Mouse (Mus musculus): ENCODE results near the gene Slc2a3. TPM values are rescaled to one million over a fixed set of nuclear protein-coding genes. Genes with fewer than 3 reads are reported as not detected.

Gene Slc2a3
- 315 and 331 TPM in 2 replicates for total RNA-seq (2017)

DNA sequence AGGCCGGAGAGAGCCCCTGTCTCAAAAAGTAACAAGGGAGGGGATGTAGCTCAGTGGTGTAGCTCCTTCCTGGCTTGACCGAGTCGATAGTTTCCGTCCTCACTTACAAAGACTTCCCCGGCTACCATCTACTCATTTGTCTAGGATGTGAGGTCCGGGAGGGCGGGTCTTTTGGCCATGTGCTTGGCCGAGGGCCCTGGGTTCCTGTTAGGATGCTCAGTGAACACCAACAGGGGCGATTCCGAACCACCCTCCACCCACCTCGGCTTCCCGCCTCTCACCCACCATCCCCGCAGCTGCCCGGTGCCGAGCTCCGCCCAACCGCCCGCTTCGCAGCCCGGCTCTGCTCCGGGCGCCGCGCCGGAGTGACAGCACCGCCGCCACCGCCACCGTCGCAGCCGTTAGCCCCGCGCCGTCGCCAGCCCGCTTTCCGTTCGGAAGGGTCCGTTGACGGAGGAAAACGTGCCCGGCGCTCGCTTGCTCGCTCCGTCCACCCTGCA is at the start of gene Slc2a3:
Slc2a3 (minus strand) TSS at position 340 of the 500 bp plus-strand sequence.
- peak; percentile 10 for ATAC-seq (ENCODE audit: extremely low read depth, insufficient number of reproducible peaks, low FRiP score, poor library complexity, severe bottlenecking)

DNA sequence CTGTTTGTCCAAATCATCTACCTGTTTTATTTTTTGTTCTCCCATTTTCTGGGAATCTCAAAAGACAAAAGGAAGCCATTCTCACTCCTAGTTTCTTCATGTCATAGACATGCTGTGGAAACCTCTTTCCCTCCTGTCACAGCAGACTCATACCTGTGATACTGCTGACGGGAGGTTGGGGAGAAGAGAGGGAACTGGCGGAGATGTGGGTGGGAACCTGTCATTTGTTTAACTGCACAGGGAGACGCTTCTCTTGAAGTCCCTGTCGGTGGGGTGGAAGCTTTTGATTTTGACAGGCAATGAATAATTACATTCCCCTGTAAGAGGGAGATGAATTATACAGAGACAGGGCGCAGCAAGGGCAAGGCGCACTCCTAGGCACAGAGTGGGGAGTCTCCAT is 42.3 kb upstream of the Slc2a3 start:
- ATAC-seq (ENCODE audit: extremely low read depth, insufficient number of reproducible peaks, low FRiP score, poor library complexity, severe bottlenecking), result no peak

DNA sequence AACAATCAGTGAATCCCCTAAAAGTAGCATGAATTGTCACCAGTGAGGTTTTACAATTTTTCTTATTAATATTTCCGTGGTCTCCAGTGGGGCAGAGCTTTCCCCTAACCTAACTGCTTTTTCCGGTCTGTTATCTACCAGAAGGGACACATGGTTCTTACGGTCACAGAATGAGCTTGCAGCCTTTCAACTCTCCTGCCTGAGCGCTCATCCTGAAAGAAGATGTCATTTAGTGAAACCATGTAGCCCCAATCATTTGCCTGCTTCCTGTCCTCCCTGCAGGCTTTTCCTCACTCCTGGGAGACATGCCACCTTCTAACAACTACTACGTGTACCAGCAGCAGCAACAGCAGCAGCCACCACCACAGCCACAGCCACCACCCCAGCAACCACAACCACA is 36.1 kb upstream of the Slc2a3 start:
- ATAC-seq (ENCODE audit: extremely low read depth, insufficient number of reproducible peaks, low FRiP score, poor library complexity, severe bottlenecking), result no peak

DNA sequence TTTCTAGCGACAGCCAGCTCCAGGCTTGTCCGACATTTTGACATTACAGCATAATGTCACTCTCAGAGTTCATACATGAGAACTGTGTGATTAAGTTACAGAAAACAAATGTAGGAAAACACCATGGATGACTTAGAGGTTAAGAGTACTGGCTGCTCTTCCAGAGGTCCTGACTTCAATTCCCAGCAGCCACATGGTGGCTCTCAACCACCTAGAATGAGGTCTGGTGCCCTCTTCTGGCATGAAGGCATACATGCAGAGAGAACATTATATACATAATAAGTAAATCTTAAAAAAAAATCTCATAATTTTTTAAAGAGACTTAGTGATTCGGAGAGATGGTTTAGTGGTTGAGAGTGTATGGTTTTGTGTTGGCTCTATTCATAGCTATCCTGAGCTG is 35.5 kb upstream of the Slc2a3 start:
- no peak for ATAC-seq (ENCODE audit: extremely low read depth, insufficient number of reproducible peaks, low FRiP score, poor library complexity, severe bottlenecking)

DNA sequence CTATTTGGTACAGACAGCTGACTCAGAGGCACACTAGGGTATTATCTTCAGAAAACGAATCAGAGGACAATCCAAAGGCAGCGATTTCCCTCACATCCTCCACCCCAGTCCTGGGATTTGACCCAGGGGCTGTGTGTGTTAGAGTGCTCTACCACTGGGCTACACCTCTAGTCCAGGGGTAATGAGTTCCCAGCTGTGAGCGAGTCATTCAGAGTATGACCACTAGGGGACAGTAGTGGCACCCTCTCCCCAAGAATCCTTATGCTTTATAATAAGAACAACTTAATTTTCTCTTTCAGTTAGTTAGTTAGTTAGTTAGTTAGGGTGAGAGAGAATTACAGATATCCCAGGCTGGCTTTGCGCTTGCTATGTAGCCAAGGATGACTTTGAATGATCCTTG is 32.9 kb upstream of the Slc2a3 start:
- ATAC-seq (ENCODE audit: extremely low read depth, insufficient number of reproducible peaks, low FRiP score, poor library complexity, severe bottlenecking), result peak; percentile 84

DNA sequence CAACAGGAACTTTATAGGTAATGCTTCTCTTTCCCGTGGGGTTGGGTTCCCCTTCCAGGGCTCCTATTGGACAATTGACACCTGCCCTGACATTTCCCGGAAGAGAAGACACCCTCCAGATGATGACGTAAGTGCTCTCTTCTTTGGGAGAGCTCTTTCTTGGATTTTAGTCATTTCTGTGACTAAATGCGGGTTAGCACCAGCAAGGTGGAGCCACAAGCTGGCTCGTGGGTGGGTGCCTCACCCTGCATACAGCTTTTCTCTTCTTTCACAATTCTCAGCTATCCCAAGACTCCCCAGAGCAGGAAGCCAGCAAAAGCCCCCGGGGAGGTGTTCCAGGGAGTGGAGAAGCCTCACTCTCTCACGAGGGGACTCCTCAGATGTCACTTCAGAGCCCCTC is 31.4 kb upstream of the Slc2a3 start:
- no peak for ATAC-seq (ENCODE audit: extremely low read depth, insufficient number of reproducible peaks, low FRiP score, poor library complexity, severe bottlenecking)

DNA sequence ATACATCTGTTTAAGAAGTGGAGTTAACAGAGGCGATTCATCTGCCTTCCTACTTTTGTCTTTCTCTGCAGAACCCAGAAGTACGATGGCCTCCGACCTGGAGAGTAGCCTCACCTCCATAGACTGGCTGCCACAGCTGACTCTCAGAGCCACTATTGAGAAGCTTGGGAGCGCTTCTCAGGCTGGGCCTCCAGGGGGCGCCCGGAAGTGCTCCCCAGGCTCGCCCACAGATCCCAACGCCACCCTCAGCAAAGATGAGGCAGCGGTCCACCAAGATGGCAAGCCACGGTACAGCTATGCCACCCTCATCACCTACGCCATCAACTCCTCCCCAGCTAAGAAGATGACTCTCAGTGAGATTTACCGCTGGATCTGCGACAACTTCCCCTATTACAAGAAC is 26.6 kb upstream of the Slc2a3 start:
- ATAC-seq (ENCODE audit: extremely low read depth, insufficient number of reproducible peaks, low FRiP score, poor library complexity, severe bottlenecking), result 0 out of 2 replicates have a peak, but pooled peaks have one; percentile 10

DNA sequence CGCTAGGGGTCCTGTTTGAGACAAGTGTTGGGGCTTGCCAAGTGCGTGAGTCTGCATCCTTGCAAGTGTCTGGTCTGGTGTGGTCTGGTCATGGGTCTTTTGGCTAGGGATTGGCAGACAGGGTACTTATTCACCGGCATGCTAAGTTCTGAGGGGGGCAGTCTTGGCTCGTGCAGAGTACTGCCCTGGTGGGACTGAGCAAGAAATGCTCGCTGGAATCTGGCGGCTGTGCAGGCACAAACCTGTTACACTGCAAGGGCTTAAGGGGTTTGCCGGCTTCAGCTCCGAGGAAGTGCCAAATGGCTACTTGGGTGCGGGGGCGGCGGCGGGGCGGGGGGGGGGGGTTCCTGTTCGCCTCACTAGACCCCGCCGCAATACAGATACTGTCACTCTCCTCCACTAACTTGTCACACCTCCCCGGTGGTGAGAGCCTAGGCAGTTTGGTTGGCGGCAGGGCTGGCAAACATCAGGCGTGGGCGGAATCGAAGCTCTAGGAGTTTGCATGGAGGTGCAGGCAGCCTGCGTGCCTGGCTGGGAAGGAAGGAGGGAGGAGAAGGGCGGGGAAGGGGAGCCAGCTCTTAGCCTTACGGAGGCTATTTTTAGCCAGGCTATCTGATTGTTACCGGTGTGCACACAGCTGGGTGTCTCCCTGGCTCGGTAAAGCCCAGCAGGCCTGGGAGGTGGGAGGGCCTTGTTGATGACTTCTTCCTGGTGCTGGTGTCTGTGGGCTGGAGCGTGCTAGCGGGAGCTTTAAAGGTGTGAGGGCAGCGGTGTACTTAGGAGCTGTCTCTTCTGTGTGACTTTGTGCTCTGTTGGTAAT is 24.7 kb upstream of the Slc2a3 start:
- ATAC-seq (ENCODE audit: extremely low read depth, insufficient number of reproducible peaks, low FRiP score, poor library complexity, severe bottlenecking), result peak; percentile 57

DNA sequence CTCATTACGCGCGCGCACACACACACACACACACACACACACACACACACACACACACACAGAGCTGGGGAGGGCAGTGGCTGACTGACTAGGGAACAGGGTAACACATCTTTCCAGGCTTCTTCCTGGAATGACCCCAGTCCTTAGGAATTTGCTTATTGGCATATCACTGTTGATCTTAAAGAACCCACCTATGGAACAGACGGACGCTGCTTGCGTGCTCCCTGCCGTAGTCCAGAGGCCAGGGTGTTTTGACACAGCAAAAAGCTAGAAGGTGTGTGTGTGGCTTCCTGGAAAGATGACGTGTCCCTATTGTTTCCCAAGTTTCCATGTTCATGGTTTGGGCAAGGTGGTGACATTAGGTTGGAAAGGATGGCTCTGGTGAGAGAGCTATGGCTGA is 23.7 kb upstream of the Slc2a3 start:
- ATAC-seq (ENCODE audit: extremely low read depth, insufficient number of reproducible peaks, low FRiP score, poor library complexity, severe bottlenecking), result no peak

DNA sequence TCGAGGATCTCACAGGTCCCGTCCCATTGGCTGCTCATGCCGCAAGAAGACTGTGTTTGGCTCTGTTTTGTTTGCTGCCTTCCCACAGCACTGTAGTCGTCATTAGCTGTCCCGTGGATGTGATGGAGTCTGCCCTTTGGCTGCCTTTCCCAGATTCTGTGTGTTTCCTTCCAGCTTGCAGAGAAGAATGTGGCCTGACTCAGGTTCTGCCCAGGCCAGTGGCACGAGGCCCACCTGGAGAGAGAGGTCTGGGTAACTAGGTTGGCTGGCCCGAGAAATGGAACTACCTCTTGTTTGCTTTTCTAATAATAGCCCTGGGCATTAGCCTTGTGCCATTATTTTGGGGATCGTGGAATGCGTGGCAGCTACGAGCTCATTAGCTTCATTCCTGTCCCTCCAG is 22.6 kb upstream of the Slc2a3 start:
- ATAC-seq (ENCODE audit: extremely low read depth, insufficient number of reproducible peaks, low FRiP score, poor library complexity, severe bottlenecking), result no peak

DNA sequence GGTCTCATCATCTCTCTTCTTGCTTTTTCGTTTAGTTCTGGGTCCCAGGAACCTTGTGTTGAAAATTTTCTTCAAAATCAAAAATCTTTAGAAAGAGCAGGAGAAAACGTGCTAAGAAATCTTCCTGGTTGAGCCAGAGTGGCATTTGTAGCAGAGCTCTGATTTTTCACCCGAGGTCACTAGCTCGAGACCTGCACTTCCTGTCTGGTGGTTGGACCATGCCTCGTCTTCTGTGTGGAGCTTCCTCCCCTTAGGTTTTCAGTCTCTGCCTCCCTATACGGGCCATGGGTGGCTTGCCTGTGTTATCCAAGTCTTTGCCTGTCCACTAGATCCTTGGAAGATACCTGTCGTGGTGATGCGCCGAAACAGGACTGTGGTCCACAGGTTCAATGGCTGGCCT is 20.4 kb upstream of the Slc2a3 start:
- ATAC-seq (ENCODE audit: extremely low read depth, insufficient number of reproducible peaks, low FRiP score, poor library complexity, severe bottlenecking), result peak; percentile 32; the same call in 1 of the 2 replicates

DNA sequence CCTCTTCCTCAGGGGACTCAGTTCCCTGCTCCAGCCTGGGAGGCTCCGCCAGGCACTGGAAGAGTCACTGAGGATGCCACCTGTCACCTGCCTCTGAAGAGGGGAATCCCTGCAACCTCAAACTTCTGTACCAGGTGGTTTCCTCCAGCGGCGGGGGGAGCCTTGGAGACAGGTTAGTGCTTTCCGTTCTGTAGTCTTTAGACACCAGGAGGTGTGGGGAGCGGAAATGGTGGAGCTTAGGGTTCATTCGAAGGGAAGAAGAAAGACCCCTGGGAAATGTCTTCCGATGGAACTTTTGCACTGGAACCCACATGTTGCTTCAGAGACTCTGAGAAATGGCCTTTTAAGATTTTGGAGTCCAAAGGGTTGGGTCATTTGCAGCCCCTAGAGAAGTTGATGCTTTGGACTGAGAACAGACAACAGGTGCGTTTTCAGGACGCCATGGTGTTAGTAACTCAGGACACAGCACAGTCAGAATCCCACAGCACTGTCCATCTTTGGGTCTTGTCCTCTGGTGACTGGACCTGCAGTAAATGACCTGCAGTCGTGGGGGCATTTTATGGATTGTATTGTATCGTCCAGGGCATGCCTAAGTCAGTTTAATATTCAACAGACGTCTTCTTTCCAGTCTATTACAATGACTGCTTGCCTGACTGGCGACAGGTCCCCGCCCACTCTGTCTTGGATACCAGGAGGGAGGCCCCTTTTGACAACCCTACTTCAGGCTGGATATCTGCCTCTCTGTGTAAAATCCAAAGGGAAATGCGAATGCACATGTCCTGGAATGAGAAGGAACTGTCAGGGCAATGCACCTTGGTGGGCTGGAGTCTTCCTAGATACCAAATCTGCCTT is 19.6 kb upstream of the Slc2a3 start:
- ATAC-seq (ENCODE audit: extremely low read depth, insufficient number of reproducible peaks, low FRiP score, poor library complexity, severe bottlenecking), result peak; percentile 36

DNA sequence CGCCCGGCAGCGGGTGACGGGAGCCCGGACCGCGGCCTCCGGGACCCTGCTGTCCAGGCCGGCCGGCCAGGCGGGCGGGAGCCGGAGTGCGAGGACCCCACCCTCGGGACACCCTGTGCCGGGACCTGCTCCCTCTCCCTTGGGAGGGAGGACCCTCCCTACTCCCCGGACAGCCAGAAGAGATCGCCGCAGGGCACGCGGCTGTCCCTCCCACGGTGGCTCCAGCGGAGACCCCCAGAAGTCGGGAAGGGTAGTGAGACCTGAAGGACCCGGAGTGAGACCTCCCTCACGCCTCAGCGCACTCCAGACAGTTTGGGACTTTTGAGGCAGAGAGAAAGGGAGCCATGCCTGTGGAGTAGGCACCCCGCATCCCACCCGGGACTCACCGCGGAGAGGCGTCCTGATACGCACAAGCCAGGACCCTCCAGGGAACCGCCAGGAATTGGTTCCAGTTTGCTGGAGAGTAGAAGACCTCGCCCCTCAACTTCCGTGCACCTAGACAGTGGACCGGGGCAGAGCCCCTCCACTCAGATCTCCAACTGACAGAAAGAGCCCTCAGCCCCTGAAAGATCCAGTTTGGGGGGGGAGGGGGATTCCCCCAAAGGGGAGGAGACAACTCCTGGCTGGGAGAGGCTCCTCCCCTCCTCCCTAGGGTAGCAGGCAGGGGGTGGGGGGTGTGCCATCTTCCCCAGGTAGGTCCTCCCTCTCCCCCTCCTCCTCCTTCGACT is 18.8 kb upstream of the Slc2a3 start:
- ATAC-seq (ENCODE audit: extremely low read depth, insufficient number of reproducible peaks, low FRiP score, poor library complexity, severe bottlenecking), result no peak

DNA sequence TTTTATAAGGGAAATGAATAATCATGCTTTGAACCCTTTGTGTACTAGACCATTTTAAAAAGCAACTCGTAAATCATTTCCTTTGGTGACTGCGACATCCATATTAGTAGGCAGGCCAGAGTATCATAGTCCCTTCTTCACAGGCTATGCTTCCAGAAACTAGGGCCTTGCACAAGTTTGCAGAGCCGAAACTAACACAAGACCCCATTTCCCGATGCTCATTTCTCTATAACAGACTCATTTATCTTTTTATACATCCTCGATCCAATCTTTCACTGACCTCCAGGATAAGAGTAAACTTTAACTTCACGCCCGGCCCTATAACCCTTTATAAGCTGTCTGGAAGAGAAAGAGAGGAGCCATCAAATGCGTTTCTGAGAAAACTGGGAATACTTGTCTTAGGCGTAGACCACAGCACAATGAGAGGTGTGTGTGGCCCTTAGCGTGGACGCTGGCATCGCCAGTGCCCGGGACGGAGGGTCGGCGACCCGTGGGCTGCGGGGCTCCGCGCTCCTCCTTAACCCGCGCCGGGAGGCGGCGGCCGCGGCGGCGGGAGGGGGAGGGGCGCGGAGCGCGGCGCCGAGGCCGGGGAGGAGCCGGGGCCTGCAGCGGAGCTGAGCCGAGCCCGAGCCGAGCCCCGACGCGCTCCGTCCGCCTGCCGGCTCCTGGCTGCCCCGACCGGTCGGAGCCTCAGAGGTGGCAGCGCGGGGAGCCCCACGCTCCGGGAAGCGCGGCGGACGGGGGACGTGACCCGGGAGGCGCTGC is 18.0 kb upstream of the Slc2a3 start, which contains the start of gene Foxj2:
Foxj2 (plus strand) TSS at position 609 of the 765 bp plus-strand sequence.
- ATAC-seq (ENCODE audit: extremely low read depth, insufficient number of reproducible peaks, low FRiP score, poor library complexity, severe bottlenecking), result peak; percentile 47

DNA sequence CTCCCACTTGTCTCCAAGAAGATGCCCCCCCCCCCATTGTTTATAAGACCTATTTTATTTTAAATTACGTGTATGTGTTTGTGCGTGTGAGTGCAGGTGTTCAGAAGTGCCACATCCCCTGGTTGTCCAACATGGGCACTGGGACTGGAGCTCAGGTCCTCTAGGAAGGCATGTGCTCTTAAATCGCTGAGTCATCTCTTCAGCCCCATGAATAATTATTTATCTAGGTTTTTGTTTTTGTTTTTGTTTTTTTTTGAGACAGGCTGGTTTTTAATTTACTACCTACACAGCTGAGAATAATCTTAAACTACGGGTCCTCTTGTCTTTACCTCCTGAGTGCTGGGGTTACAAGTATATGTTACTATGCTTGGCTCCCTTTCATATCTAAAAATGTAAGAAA is 12.2 kb upstream of the Slc2a3 start:
- ATAC-seq (ENCODE audit: extremely low read depth, insufficient number of reproducible peaks, low FRiP score, poor library complexity, severe bottlenecking), result no peak

DNA sequence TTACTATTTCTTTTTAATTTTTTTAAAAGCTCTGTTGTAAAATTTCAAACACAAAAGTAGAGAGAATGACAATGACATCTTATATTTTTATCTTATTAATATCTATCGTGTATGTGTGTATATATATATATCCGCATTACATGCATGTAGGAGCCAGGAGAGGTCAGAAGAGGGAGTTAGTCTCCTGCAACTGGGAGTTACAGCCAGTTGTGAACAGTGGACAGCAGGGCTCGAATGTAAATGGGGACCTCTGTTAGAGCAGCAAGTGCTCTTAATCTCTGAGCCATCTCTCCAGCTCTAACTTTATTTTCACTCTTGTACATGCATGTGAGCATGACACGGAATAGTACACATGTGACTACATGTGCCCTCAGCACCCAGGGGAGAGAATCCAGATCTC is 11.3 kb upstream of the Slc2a3 start:
- ATAC-seq (ENCODE audit: extremely low read depth, insufficient number of reproducible peaks, low FRiP score, poor library complexity, severe bottlenecking), result no peak

DNA sequence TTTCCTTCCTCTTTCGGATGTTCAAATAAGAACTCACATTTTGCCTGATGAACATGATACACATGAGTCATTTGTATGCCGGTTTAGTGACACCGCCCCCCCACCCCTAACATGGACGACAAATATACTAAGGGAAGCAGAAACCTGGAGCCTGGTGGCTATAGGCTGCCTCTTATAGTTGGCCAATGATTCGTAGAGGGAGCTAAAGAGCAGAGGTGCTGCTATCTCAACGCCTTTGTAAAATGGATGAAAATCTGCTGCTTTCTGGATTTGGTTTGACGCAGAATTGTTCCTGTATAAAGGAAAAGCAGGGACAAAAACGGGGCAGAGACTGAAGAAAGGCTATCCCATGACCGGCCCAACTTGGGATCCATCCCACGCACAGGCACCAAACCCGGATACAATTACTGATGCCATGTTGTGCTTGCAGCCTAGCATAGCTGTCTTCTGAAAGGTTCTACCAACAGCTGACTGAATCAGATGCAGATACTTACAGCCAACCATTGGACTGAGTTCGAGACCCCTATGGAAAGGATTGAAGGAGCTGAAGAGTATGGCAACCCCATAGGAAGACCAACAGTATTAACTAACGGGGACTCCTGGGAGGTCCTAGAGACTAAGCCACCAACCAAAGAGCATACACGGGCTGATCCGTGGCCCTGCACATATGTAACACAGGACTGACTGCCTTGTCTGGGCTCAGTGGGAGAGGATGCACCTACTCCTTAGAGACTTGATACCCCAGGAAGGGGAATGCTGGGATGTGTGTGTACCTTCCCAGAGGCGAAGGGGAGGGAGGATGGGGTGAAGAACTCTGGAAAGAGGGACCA is 10.5 kb upstream of the Slc2a3 start:
- peak; percentile 34; the same call in 1 of the 2 replicates for ATAC-seq (ENCODE audit: extremely low read depth, insufficient number of reproducible peaks, low FRiP score, poor library complexity, severe bottlenecking)

DNA sequence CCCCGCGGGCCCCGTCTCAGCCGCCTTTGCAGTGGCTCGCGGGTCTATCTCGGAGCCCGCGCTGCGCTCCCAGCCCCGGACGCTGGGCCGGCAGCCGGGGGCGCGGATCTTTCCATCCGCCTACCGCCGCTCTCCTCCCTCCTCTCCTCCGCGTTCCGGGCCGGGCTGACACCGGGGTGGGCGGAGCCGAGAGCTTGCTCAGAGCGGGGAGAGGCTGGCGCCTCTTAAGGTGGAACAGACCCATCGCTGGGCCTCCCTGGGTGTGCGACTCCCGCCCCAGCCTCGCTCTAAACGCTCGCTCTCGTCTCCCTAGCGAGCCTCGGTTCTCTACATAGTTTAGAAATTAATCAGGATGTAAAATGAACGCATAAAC is 9.8 kb upstream of the Slc2a3 start:
- ATAC-seq (ENCODE audit: extremely low read depth, insufficient number of reproducible peaks, low FRiP score, poor library complexity, severe bottlenecking), result peak; percentile 67

Data from neutrophil, adult 5-6 weeks (primary cell).